Comparison of ENCODE assay signal across 16 mouse cellular contexts in genomic region chr2:29839460-29839859, GRCm38 (mm10). TPM values are rescaled to one million over a fixed set of nuclear protein-coding genes. Genes with fewer than 3 reads are reported as not detected.
DNase-seq lines count a peak whose midpoint lies in the region; ATAC-seq and TF ChIP-seq lines count a peak whose summit lies in the region.
"Had no signal": no experiment of that assay in that cellular context is flagged by ENCODE, and none has a peak within 500 bp of the region (broad histone marks: within the 10 kb centered on the region; RNA-seq: fewer than 3 reads in every experiment).

No protein-coding gene starts in this region.

- no peaks in the 10 kb centered on the region for H3K9me3 ChIP-seq in forebrain, embryonic 14.5 days (replicated peaks; ENCODE audit: control insufficient read depth, low read length)
- H3K9me3 ChIP-seq in forebrain, embryonic 11.5 days (ENCODE audit: control insufficient read depth, low read length): no peaks in the 10 kb centered on the region
- H3K9me3 ChIP-seq in hindbrain, postnatal 0 days (ENCODE audit: low read length): no peaks in the 10 kb centered on the region
- H3K9me3 ChIP-seq in neural tube, embryonic 11.5 days (ENCODE audit: control insufficient read depth, low read length): no peaks in the 10 kb centered on the region
- H3K9me3 ChIP-seq: G1E; limb, embryonic 10.5 days had no signal

- no peak overlapping the region for H3K9ac ChIP-seq in forebrain, embryonic 14.5 days (ENCODE audit: low read length)
- no peak overlapping the region for H3K9ac ChIP-seq in forebrain, embryonic 11.5 days (ENCODE audit: low read length)
- no peak overlapping the region for H3K9ac ChIP-seq in hindbrain, postnatal 0 days (replicated peaks; ENCODE audit: low read length)
- H3K9ac ChIP-seq in neural tube, embryonic 11.5 days (ENCODE audit: low read length): no peak overlapping the region; the same call in 1 of the 2 replicates
- H3K9ac ChIP-seq: liver, postnatal 0 days had no signal

- H3K36me3 ChIP-seq in forebrain, embryonic 14.5 days (ENCODE audit: control insufficient read depth, insufficient read depth, low read length): peaks cover 35% of the 10 kb centered on the region
- H3K36me3 ChIP-seq in forebrain, embryonic 11.5 days (ENCODE audit: control insufficient read depth, insufficient read depth, low read length): no peaks in the 10 kb centered on the region
- H3K36me3 ChIP-seq in hindbrain, postnatal 0 days (ENCODE audit: insufficient read depth, low read length): 0 out of 2 replicates have a peak, but pooled peaks cover 14% of the 10 kb centered on the region
- no peaks in the 10 kb centered on the region; the same call in 1 of the 2 replicates for H3K36me3 ChIP-seq in neural tube, embryonic 11.5 days (ENCODE audit: control insufficient read depth, insufficient read depth, low read length)

- DNase-seq in forebrain, embryonic 14.5 days (ENCODE audit: low spot score): peak; percentile 22
- no peak for DNase-seq in forebrain, embryonic 11.5 days (ENCODE audit: low spot score)
- DNase-seq in embryo, embryonic 10.5 days (ENCODE audit: low spot score): peak; percentile 86
- peak; percentile 33 for DNase-seq in hindbrain, postnatal 0 days (ENCODE audit: low spot score)
- DNase-seq in neural tube, embryonic 11.5 days (ENCODE audit: low spot score): peak; percentile 85
- DNase-seq in heart, postnatal 14 days: no peak
- DNase-seq in frontal cortex, postnatal 10 days (ENCODE audit: low spot score in 2 of 2): no peak
- DNase-seq in left cerebral cortex, adult 9 months (ENCODE audit: low spot score in 2 of 2): no peak
- DNase-seq: cerebellum, postnatal 10 days; gastrocnemius, postnatal 14 days; kidney, adult 2 months; layer of hippocampus, adult 9-11 months; liver, postnatal 0 days had no signal

- TF ChIP-seq CTCF in hindbrain, postnatal 0 days (IDR thresholded peaks at IDR 0.05; ENCODE audit: low read depth): no peak

- H3K27ac ChIP-seq in forebrain, embryonic 14.5 days (ENCODE audit: low read depth, low read length): no peak overlapping the region
- no peak overlapping the region; the same call in 1 of the 2 replicates for H3K27ac ChIP-seq in forebrain, embryonic 11.5 days (ENCODE audit: low read depth, low read length)
- no peak overlapping the region for H3K27ac ChIP-seq in hindbrain, postnatal 0 days
- peak overlapping the region; percentile 84 for H3K27ac ChIP-seq in neural tube, embryonic 11.5 days (ENCODE audit: low read depth, low read length)
- H3K27ac ChIP-seq: limb, embryonic 10.5 days had no signal

- no peak for ATAC-seq in forebrain, embryonic 14.5 days
- ATAC-seq in forebrain, embryonic 11.5 days (replicated peaks; ENCODE audit: low FRiP score): no peak; the same call in 1 of the 2 replicates
- ATAC-seq in hindbrain, postnatal 0 days: peak; percentile 41
- peak; percentile 70 for ATAC-seq in neural tube, embryonic 11.5 days (ENCODE audit: insufficient read depth, low FRiP score, low TSS enrichment)
- ATAC-seq: activated CD4-positive, CD25-positive, alpha-beta regulatory T cell, adult 4 months; liver, postnatal 0 days had no signal

- H3K4me3 ChIP-seq in forebrain, embryonic 14.5 days (ENCODE audit: low read depth, low read length): no peak overlapping the region
- no peak overlapping the region for H3K4me3 ChIP-seq in forebrain, embryonic 11.5 days (ENCODE audit: low read depth, low read length)
- no peak overlapping the region for H3K4me3 ChIP-seq in hindbrain, postnatal 0 days (ENCODE audit: low read length)
- no peak overlapping the region for H3K4me3 ChIP-seq in neural tube, embryonic 11.5 days (ENCODE audit: low read depth, low read length)
- H3K4me3 ChIP-seq: limb, embryonic 10.5 days had no signal

- no peak overlapping the region for H3K4me2 ChIP-seq in forebrain, embryonic 14.5 days (ENCODE audit: low read length)
- H3K4me2 ChIP-seq in forebrain, embryonic 11.5 days (ENCODE audit: low read depth, low read length, severe bottlenecking): no peak overlapping the region
- no peak overlapping the region for H3K4me2 ChIP-seq in hindbrain, postnatal 0 days (ENCODE audit: low read depth, low read length)
- H3K4me2 ChIP-seq in neural tube, embryonic 11.5 days (ENCODE audit: low read depth): no peak overlapping the region

- peaks cover 13% of the 10 kb centered on the region for H3K27me3 ChIP-seq in forebrain, embryonic 14.5 days (replicated peaks; ENCODE audit: control insufficient read depth, insufficient read depth, low read length)
- H3K27me3 ChIP-seq in forebrain, embryonic 11.5 days (ENCODE audit: control insufficient read depth, insufficient read depth, low read length): peaks cover 24% of the 10 kb centered on the region
- no peaks in the 10 kb centered on the region for H3K27me3 ChIP-seq in hindbrain, postnatal 0 days (ENCODE audit: insufficient read depth, low read length)
- H3K27me3 ChIP-seq in neural tube, embryonic 11.5 days (ENCODE audit: control insufficient read depth, insufficient read depth, low read length): peaks cover 4% of the 10 kb centered on the region; the same call in 1 of the 2 replicates

- intact Hi-C loops in heart, postnatal 14 days (cut with DNase I): no loop called here

- peaks cover 3% of the 10 kb centered on the region; the same call in 1 of the 2 replicates for H3K4me1 ChIP-seq in forebrain, embryonic 14.5 days (ENCODE audit: control insufficient read depth, insufficient read depth, low read length)
- H3K4me1 ChIP-seq in forebrain, embryonic 11.5 days (replicated peaks; ENCODE audit: control insufficient read depth, insufficient read depth, low read length): peaks cover 10% of the 10 kb centered on the region; the same call in 1 of the 2 replicates
- H3K4me1 ChIP-seq in hindbrain, postnatal 0 days (ENCODE audit: insufficient read depth, low read length): no peaks in the 10 kb centered on the region
- H3K4me1 ChIP-seq in neural tube, embryonic 11.5 days (ENCODE audit: control insufficient read depth, insufficient read depth, low read length): peaks cover 47% of the 10 kb centered on the region
- H3K4me1 ChIP-seq: limb, embryonic 10.5 days had no signal

- WGBS in forebrain, embryonic 14.5 days: 44% methylated on average over 4 of the region's 4 CpGs
- WGBS in forebrain, embryonic 11.5 days: 47% methylated on average over 4 of the region's 4 CpGs
- 19% methylated on average over 3 of the region's 4 CpGs for WGBS in hindbrain, postnatal 0 days
- WGBS in neural tube, embryonic 11.5 days: 23% methylated on average over 4 of the region's 4 CpGs

RNA-seq across cellular contexts. Expression of gene Urm1, which starts 19.6 kb away (rescaled TPM):
- 20.7 and 21.0 TPM in 2 replicates for polyA plus RNA-seq in forebrain, embryonic 14.5 days (2014; fragmentation: Nextera tagmentation; extraction: Ambion mirVana)
- 18.1 and 19.2 TPM in 2 replicates for polyA plus RNA-seq in forebrain, embryonic 11.5 days (2014; fragmentation: Nextera tagmentation; extraction: Ambion mirVana)
- total RNA-seq in hindbrain, postnatal 0 days (2014; rRNA removed): 46.1 and 70.7 TPM in 2 replicates
- 28.7 and 29.3 TPM in 2 replicates for polyA plus RNA-seq in hindbrain, postnatal 0 days (2015; fragmentation: Nextera tagmentation; extraction: Ambion mirVana)
- 21.9 and 23.9 TPM in 2 replicates for polyA plus RNA-seq in neural tube, embryonic 11.5 days (2014; fragmentation: Nextera tagmentation; extraction: Ambion mirVana)
- total RNA-seq in heart, postnatal 14 days (2021): 10 to 100 TPM; 30.4 to 31.7 TPM

RNA-seq across cellular contexts. Expression of gene Cercam, which starts 29.5 kb away (rescaled TPM):
- polyA plus RNA-seq in forebrain, embryonic 14.5 days (2014; fragmentation: Nextera tagmentation; extraction: Ambion mirVana): 3.1 and 3.9 TPM in 2 replicates
- polyA plus RNA-seq in forebrain, embryonic 11.5 days (2014; fragmentation: Nextera tagmentation; extraction: Ambion mirVana): 13.3 and 14.1 TPM in 2 replicates
- 32.5 and 37.7 TPM in 2 replicates for total RNA-seq in hindbrain, postnatal 0 days (2014; rRNA removed)
- polyA plus RNA-seq in hindbrain, postnatal 0 days (2015; fragmentation: Nextera tagmentation; extraction: Ambion mirVana): 17.8 and 20.6 TPM in 2 replicates
- 17.5 and 20.2 TPM in 2 replicates for polyA plus RNA-seq in neural tube, embryonic 11.5 days (2014; fragmentation: Nextera tagmentation; extraction: Ambion mirVana)
- total RNA-seq in heart, postnatal 14 days (2021): 10 to 100 TPM in 1 of 2 experiments, 1 to 10 TPM in 1; 9.3 to 10.3 TPM

RNA-seq across cellular contexts. Expression of gene Slc27a4, which starts 37.0 kb away (rescaled TPM):
- polyA plus RNA-seq in forebrain, embryonic 14.5 days (2014; fragmentation: Nextera tagmentation; extraction: Ambion mirVana): 22.6 and 26.1 TPM in 2 replicates
- 11.9 and 13.9 TPM in 2 replicates for polyA plus RNA-seq in forebrain, embryonic 11.5 days (2014; fragmentation: Nextera tagmentation; extraction: Ambion mirVana)
- total RNA-seq in hindbrain, postnatal 0 days (2014; rRNA removed): 139 TPM in 2 replicates
- 43.4 and 46.4 TPM in 2 replicates for polyA plus RNA-seq in hindbrain, postnatal 0 days (2015; fragmentation: Nextera tagmentation; extraction: Ambion mirVana)
- 20.5 and 20.8 TPM in 2 replicates for polyA plus RNA-seq in neural tube, embryonic 11.5 days (2014; fragmentation: Nextera tagmentation; extraction: Ambion mirVana)
- total RNA-seq in heart, postnatal 14 days (2021): 10 to 100 TPM; 20.0 to 21.7 TPM

RNA-seq across cellular contexts. Expression of gene Odf2, which starts 49.6 kb away (rescaled TPM):
- 36.4 and 43.6 TPM in 2 replicates for polyA plus RNA-seq in forebrain, embryonic 14.5 days (2014; fragmentation: Nextera tagmentation; extraction: Ambion mirVana)
- 118 and 132 TPM in 2 replicates for polyA plus RNA-seq in forebrain, embryonic 11.5 days (2014; fragmentation: Nextera tagmentation; extraction: Ambion mirVana)
- total RNA-seq in hindbrain, postnatal 0 days (2014; rRNA removed): 73.1 and 81.7 TPM in 2 replicates
- 78.2 and 88.3 TPM in 2 replicates for polyA plus RNA-seq in hindbrain, postnatal 0 days (2015; fragmentation: Nextera tagmentation; extraction: Ambion mirVana)
- 74.6 and 78.9 TPM in 2 replicates for polyA plus RNA-seq in neural tube, embryonic 11.5 days (2014; fragmentation: Nextera tagmentation; extraction: Ambion mirVana)
- total RNA-seq in heart, postnatal 14 days (2021): 10 to 100 TPM; 24.5 to 29.1 TPM

RNA-seq across cellular contexts. Expression of gene Trub2, which starts 51.2 kb away (rescaled TPM):
- 26.8 and 31.1 TPM in 2 replicates for polyA plus RNA-seq in forebrain, embryonic 14.5 days (2014; fragmentation: Nextera tagmentation; extraction: Ambion mirVana)
- 34.0 and 35.0 TPM in 2 replicates for polyA plus RNA-seq in forebrain, embryonic 11.5 days (2014; fragmentation: Nextera tagmentation; extraction: Ambion mirVana)
- total RNA-seq in hindbrain, postnatal 0 days (2014; rRNA removed): 47.4 and 49.9 TPM in 2 replicates
- polyA plus RNA-seq in hindbrain, postnatal 0 days (2015; fragmentation: Nextera tagmentation; extraction: Ambion mirVana): 32.5 and 34.2 TPM in 2 replicates
- 31.4 and 33.9 TPM in 2 replicates for polyA plus RNA-seq in neural tube, embryonic 11.5 days (2014; fragmentation: Nextera tagmentation; extraction: Ambion mirVana)
- 10 to 100 TPM; 30.5 to 34.1 TPM for total RNA-seq in heart, postnatal 14 days (2021)

Comparison
In these comparisons a context has a peak if more than half of its experiments do, and no peak if none do; other contexts are left out.
1. DNase-seq: peak in forebrain, embryonic 14.5 days (single experiment), embryo, embryonic 10.5 days (single experiment), hindbrain, postnatal 0 days (single experiment) and neural tube, embryonic 11.5 days (single experiment); none in forebrain, embryonic 11.5 days (single experiment), heart, postnatal 14 days (0 of 2), frontal cortex, postnatal 10 days (0 of 2) and left cerebral cortex, adult 9 months (0 of 2).
2. ATAC-seq: peak in hindbrain, postnatal 0 days (single experiment) and neural tube, embryonic 11.5 days (single experiment); none in forebrain, embryonic 14.5 days (single experiment) and forebrain, embryonic 11.5 days (single experiment).